Mouse (Mus musculus): Measurements from ENCODE around the gene Psors1c2.
"Not testable (repeated sequence)": the region's sequence is repeated elsewhere in the genome, so short reads cannot be mapped to it uniquely, and the experiment has no call there.

DNA sequence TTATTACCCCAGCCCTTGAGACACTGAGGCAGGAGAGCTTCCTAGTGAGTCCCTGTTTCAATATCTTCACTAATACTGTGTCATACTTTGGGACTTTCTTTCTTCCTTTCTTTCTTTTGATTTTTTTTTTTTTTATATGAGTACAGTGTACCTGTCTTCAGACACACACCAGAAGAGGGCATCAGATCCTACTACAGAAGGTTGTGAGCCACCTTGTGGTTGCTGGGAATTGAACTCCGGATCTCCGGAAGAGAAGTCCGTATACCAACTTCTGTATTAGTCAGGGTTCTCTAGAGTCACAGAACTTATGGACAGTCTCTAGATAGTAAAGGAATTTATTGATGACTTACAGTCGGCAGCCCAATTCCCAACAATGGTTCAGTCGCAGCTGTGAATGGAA, 24.7 kb upstream of the Psors1c2 start:
- not testable (repeated sequence) for TF ChIP-seq CTCF (IDR thresholded peaks at IDR 0.05; ENCODE audit: borderline replicate concordance, insufficient read depth, low read length); POLR2A (IDR thresholded peaks at IDR 0.05; ENCODE audit: low read depth, low read length)
